Mouse (Mus musculus) erythroblast, embryonic 14.5 days (primary cell): ENCODE results near the gene Pheta1.

ENCODE experiments used
- GATA1 ChIP-seq: IDR thresholded peaks from 2 replicates; pipeline ENCODE4 v1.6.1; 2012; ENCODE audit warnings: low read length, inconsistent platforms, mixed read lengths
- TAL1 ChIP-seq: IDR thresholded peaks from 3 replicates; pipeline ENCODE4 v1.6.1; 2012; ENCODE audit warnings: low read length, inconsistent platforms, mixed read lengths

DNA sequence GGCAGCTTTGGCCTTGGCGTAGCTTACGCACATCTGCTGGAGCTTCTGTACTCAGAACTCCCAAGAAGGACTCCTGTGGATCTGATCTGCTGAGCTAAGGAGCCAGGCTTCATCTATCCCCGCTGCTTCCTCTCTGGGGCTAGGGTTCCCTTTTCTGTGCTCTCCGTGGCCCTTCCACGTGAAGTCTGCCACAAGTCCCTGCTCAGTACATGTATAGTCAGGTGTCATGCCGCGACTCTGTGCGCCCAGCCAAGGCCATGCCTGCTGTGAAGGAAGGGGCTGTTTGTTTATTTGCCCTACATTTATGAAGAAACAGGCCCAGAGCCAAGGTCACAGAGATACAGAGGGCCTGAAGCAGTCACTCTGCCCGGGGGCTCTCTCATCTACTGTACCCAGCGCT, 6.8 kb upstream of the Pheta1 start:
- TF ChIP-seq GATA1 (no peak), TAL1 (no peak)
